Mouse (Mus musculus): ENCODE results near the gene Dennd5a. TPM values are rescaled to one million over a fixed set of nuclear protein-coding genes. Genes with fewer than 3 reads are reported as not detected.

Dennd5a gene
- polyA plus RNA-seq, 1 experiment from 2014 or later = 42.0 TPM

- no peaks in the 10 kb centered on the region for H3K9me3 ChIP-seq
- no peak overlapping the region for H3K9ac ChIP-seq
- 93% methylated on average over 4 of the region's 4 CpGs for WGBS
- no peak overlapping the region for H3K4me3 ChIP-seq
- no peaks in the 10 kb centered on the region for H3K4me1 ChIP-seq
- H3K27ac ChIP-seq = no peak overlapping the region
- ATAC-seq (ENCODE audit: insufficient number of reproducible peaks, insufficient read depth, low FRiP score, low TSS enrichment) = no peak
- no peaks in the 10 kb centered on the region for H3K27me3 ChIP-seq
- peaks cover 54% of the 10 kb centered on the region for H3K36me3 ChIP-seq
- no peak overlapping the region for H3K4me2 ChIP-seq (replicated peaks)
Observed at GRCm38 (mm10) chr7:109922889-109923288, 37.4 kb downstream of the Dennd5a start.

DNA sequence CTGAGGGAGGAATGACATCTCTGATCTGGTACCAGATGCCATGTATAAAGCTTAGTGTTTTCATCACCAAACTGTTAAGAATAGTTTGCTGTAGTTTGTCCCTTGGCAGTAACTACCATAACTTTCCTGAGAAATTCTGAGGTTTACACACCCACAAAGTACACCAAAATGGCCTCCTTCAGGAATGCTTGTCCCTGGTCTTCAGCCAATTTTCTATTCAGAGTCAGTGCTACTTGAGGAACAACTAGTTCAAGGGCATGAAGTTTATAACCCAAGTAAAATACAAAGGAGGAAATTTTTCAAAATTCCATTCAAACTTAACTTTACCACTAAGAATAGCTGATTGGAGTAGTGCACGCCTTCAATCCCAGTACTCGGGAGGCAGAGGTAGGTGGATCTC lies 54.1 kb downstream of the Dennd5a start:
- Histone ChIP-seq H3K9me3 (no peaks in the 10 kb centered on the region), H3K27ac (no peak overlapping the region), H3K27me3 (no peaks in the 10 kb centered on the region), H3K4me2 (replicated peaks) (no peak overlapping the region), H3K36me3 (peaks cover 89% of the 10 kb centered on the region), H3K9ac (no peak overlapping the region), H3K4me3 (no peak overlapping the region), H3K4me1 (no peaks in the 10 kb centered on the region)
- WGBS = 95% methylated on average over 2 of the region's 2 CpGs
- ATAC-seq (ENCODE audit: insufficient number of reproducible peaks, insufficient read depth, low FRiP score, low TSS enrichment) = no peak

DNA sequence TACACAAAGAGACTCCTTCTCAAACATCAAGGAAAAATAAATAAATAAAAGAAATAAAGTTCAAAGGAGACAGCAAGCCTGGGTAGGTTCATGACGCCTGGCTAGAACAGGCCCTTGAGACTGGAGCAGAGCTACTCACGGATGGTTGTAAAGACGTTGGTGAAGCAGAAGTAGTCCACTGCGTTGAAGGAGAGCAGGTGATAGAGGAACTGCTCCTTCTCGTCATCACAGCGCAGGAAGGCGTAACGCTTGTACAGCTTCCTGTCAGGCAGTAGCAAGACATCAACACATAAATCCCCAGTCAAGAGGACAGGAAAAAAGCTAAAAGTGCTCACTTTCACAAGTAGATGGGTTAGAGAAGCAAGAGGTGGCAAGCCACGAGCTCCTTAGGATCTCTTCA lies 59.3 kb downstream of the Dennd5a start:
- no peak for ATAC-seq (ENCODE audit: insufficient number of reproducible peaks, insufficient read depth, low FRiP score, low TSS enrichment)
- Histone ChIP-seq H3K9me3 (no peaks in the 10 kb centered on the region), H3K4me2 (replicated peaks) (no peak overlapping the region), H3K4me1 (no peaks in the 10 kb centered on the region), H3K27me3 (no peaks in the 10 kb centered on the region), H3K27ac (no peak overlapping the region), H3K4me3 (no peak overlapping the region), H3K9ac (no peak overlapping the region), H3K36me3 (peaks cover 97% of the 10 kb centered on the region)
- WGBS = 90% methylated on average over 9 of the region's 9 CpGs

- no peak for ATAC-seq (ENCODE audit: insufficient number of reproducible peaks, insufficient read depth, low FRiP score, low TSS enrichment)
- peaks cover 98% of the 10 kb centered on the region for H3K36me3 ChIP-seq
Observed at GRCm38 (mm10) chr7:109898911-109899310, 61.4 kb downstream of the Dennd5a start.

DNA sequence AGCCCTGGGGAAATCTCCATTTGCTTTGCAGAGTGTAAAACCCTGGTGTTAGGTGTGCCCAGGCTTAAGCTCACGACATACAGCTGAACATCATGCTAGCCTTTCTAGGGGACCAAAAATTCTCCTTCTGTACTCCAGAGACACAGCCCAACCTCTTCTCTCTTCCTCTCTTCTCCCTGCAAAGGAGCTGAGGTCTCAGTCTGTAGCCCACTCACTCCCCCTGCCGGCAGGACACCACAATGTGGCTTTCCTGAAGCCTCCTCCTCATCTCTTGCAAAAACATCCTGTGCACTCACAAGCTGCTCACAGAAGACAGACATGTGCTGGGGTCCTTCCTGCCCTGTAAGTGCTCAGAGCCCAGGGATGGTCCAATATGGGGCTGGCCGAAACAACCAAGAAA lies 67.7 kb downstream of the Dennd5a start:
- H3K9ac ChIP-seq = no peak overlapping the region
- no peak overlapping the region for H3K4me3 ChIP-seq
- ATAC-seq (ENCODE audit: insufficient number of reproducible peaks, insufficient read depth, low FRiP score, low TSS enrichment) = no peak
- 41% methylated on average over 3 of the region's 3 CpGs for WGBS
- H3K4me2 ChIP-seq (replicated peaks) = no peak overlapping the region
- H3K4me1 ChIP-seq = no peaks in the 10 kb centered on the region
- H3K27me3 ChIP-seq = no peaks in the 10 kb centered on the region
- no peaks in the 10 kb centered on the region for H3K9me3 ChIP-seq
- H3K27ac ChIP-seq = no peak overlapping the region
- H3K36me3 ChIP-seq = peaks cover 69% of the 10 kb centered on the region

More at GRCm38 (mm10) chr7:109898911-109899310, 61.4 kb downstream of the Dennd5a start:
- no peak overlapping the region for H3K4me3 ChIP-seq
- H3K9ac ChIP-seq = no peak overlapping the region
- no peaks in the 10 kb centered on the region for H3K4me1 ChIP-seq
- no peaks in the 10 kb centered on the region for H3K9me3 ChIP-seq
- H3K4me2 ChIP-seq (replicated peaks) = no peak overlapping the region
- H3K27me3 ChIP-seq = no peaks in the 10 kb centered on the region
- no peak overlapping the region for H3K27ac ChIP-seq

GRCm38 (mm10) chr7:109891786-109892185 lies 68.5 kb downstream of the Dennd5a start:
- 74% methylated on average over 4 of the region's 4 CpGs for WGBS
- peaks cover 68% of the 10 kb centered on the region for H3K36me3 ChIP-seq

DNA sequence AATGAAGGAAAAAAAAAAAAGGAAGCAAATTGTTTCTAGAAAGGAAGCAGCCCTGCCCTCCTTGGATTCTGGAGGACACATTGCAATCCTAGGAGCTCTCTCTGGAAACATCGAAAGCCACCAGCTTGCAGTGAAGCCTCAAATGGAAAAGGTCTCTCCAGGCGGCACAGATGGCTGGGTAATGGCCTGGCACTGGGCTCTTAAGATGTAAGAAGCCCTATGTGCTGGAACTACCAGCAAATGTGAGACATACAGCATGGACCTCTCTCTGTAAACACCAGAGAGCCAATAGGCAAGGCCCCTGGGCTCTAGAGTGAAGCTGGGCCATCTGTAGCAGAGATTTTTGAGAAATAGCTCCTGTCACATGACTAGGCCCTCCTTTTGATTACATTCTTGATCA lies 70.0 kb downstream of the Dennd5a start:
- Histone ChIP-seq H3K9ac (no peak overlapping the region), H3K4me3 (no peak overlapping the region), H3K27ac (no peak overlapping the region), H3K4me2 (replicated peaks) (no peak overlapping the region), H3K27me3 (no peaks in the 10 kb centered on the region), H3K9me3 (no peaks in the 10 kb centered on the region), H3K36me3 (peaks cover 55% of the 10 kb centered on the region), H3K4me1 (no peaks in the 10 kb centered on the region)
- no peak for ATAC-seq (ENCODE audit: insufficient number of reproducible peaks, insufficient read depth, low FRiP score, low TSS enrichment)
- WGBS = 94% methylated on average over 2 of the region's 2 CpGs

More at GRCm38 (mm10) chr7:109891786-109892185, 68.5 kb downstream of the Dennd5a start:
- H3K4me3 ChIP-seq = no peak overlapping the region
- no peak overlapping the region for H3K9ac ChIP-seq
- no peak overlapping the region for H3K27ac ChIP-seq
- no peaks in the 10 kb centered on the region for H3K9me3 ChIP-seq
- no peaks in the 10 kb centered on the region for H3K27me3 ChIP-seq
- no peak overlapping the region for H3K4me2 ChIP-seq (replicated peaks)
- no peak for ATAC-seq (ENCODE audit: insufficient number of reproducible peaks, insufficient read depth, low FRiP score, low TSS enrichment)
- no peaks in the 10 kb centered on the region for H3K4me1 ChIP-seq

DNA sequence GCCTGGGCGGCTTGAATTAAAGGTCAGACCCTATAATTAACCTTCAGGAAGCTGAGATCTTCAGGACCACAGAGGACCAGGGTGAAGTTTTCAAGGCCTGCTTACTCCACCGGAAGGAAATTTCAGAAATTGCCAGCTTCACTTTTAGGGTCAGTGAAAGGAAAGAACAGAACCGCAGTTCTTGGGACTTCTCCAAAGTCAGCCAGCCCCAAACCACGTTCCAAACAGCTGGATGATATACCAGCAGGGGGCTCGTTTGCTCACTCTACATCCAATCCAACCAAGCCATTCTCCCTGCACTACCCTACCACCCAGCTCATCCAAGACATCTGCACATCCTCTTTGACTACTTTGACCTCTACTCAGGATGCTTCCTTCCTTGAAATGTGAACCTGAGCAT lies 71.0 kb downstream of the Dennd5a start:
- no peak overlapping the region for H3K4me3 ChIP-seq
- peaks cover 45% of the 10 kb centered on the region for H3K36me3 ChIP-seq
- WGBS = 52% methylated on average over 5 of the region's 5 CpGs
- no peaks in the 10 kb centered on the region for H3K27me3 ChIP-seq
- H3K9ac ChIP-seq = no peak overlapping the region
- H3K4me1 ChIP-seq = no peaks in the 10 kb centered on the region
- no peak overlapping the region for H3K4me2 ChIP-seq (replicated peaks)
- H3K27ac ChIP-seq = no peak overlapping the region
- no peak for ATAC-seq (ENCODE audit: insufficient number of reproducible peaks, insufficient read depth, low FRiP score, low TSS enrichment)
- H3K9me3 ChIP-seq = no peaks in the 10 kb centered on the region

DNA sequence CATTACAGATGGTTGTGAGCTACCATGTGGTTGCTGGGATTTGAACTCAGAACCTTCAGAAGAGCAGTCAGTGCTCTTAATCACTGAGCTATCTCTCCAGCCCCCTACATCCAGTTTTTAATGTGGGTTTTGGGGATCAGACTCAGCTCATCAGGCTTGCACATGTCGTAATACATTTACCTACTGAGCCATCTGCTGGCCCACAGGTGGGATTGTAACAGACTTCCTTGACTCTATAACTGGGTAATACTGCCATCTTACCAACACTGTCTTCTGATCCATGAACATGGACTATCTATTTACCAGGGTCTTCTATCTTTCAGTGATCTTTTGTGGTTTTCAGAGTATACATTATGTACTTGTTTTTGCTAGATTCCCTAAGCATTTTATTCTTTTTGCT lies 74.0 kb downstream of the Dennd5a start:
- Histone ChIP-seq H3K27ac (no peak overlapping the region), H3K4me3 (no peak overlapping the region), H3K27me3 (no peaks in the 10 kb centered on the region), H3K4me1 (no peaks in the 10 kb centered on the region), H3K36me3 (peaks cover 25% of the 10 kb centered on the region), H3K9me3 (no peaks in the 10 kb centered on the region), H3K9ac (no peak overlapping the region), H3K4me2 (replicated peaks) (no peak overlapping the region)
- WGBS = 100% methylated on average over 1 of the region's 1 CpGs
- no peak for ATAC-seq (ENCODE audit: insufficient number of reproducible peaks, insufficient read depth, low FRiP score, low TSS enrichment)

DNA sequence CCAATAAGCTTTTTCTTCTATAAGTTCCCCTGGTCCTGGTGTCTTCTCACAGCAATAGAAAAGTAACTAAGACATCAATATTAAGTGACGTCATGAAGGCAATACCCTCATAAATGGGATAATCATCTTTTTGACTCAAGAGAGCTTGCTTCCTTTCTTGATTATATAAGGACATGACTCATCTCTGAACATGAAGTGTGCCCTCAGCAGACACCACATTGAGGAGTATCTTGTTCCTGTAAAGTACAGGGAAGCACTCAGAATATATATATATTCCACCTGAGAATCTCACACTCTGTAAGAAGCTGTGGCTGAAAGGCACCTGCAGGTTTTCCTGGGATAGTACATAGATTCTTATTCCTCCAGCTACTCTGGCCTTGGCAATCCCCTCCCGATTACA lies 77.7 kb downstream of the Dennd5a start:
- Histone ChIP-seq H3K27ac (no peak overlapping the region), H3K4me2 (replicated peaks) (no peak overlapping the region), H3K36me3 (peaks cover 8% of the 10 kb centered on the region), H3K4me1 (no peaks in the 10 kb centered on the region), H3K27me3 (no peaks in the 10 kb centered on the region), H3K9ac (no peak overlapping the region), H3K4me3 (no peak overlapping the region), H3K9me3 (no peaks in the 10 kb centered on the region)
- WGBS = 92% methylated on average over 2 of the region's 2 CpGs
- ATAC-seq (ENCODE audit: insufficient number of reproducible peaks, insufficient read depth, low FRiP score, low TSS enrichment) = no peak

DNA sequence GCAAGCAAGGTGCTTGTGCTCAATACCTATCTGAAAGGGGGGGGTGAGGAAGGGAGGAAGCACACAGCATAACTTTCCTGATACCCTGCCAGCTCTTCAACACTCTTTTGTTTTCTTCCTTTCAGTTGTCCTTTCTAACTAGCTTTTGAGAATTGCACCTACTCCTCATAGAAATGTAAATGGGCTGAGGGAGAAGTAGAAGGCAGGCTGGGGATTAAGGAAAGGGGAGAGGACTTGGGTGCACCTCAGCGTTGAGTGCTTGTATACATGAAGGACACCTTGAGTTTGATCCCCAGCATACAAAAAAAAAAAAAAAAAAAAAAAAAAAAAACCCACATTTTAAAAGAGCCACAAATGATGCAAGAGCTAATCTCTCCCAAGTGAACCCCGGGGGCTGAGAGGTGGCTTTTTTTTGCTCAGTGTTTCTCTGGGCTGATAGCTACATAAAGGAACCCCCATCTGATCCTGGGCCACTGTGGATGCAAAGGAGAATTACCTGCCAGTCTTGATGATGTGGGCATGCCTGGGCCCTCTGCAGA lies 78.6 kb downstream of the Dennd5a start:
- Histone ChIP-seq H3K4me1 (no peaks in the 10 kb centered on the region), H3K36me3 (peaks cover under 1% of the 10 kb centered on the region; the same call in 1 of the 2 replicates), H3K27ac (no peak overlapping the region), H3K27me3 (no peaks in the 10 kb centered on the region), H3K4me2 (replicated peaks) (no peak overlapping the region), H3K9ac (no peak overlapping the region), H3K9me3 (no peaks in the 10 kb centered on the region), H3K4me3 (no peak overlapping the region)
- ATAC-seq (ENCODE audit: insufficient number of reproducible peaks, insufficient read depth, low FRiP score, low TSS enrichment) = no peak
- WGBS = 40% methylated on average over 2 of the region's 2 CpGs

GRCm38 (mm10) chr7:109879158-109879557 lies 81.1 kb downstream of the Dennd5a start:
- no peak overlapping the region for H3K4me2 ChIP-seq (replicated peaks)
- WGBS = 45% methylated on average over 12 of the region's 12 CpGs
- H3K27ac ChIP-seq = no peak overlapping the region
- H3K27me3 ChIP-seq = no peaks in the 10 kb centered on the region
- no peaks in the 10 kb centered on the region for H3K4me1 ChIP-seq
- H3K9ac ChIP-seq = no peak overlapping the region
- no peak for ATAC-seq (ENCODE audit: insufficient number of reproducible peaks, insufficient read depth, low FRiP score, low TSS enrichment)
- H3K4me3 ChIP-seq = no peak overlapping the region
- H3K9me3 ChIP-seq = no peaks in the 10 kb centered on the region
- H3K36me3 ChIP-seq = no peaks in the 10 kb centered on the region

GRCm38 (mm10) chr7:109876085-109876484 lies 84.2 kb downstream of the Dennd5a start:
- WGBS = 70% methylated on average over 8 of the region's 8 CpGs
- Histone ChIP-seq H3K36me3 (no peaks in the 10 kb centered on the region), H3K9me3 (no peaks in the 10 kb centered on the region), H3K4me3 (no peak overlapping the region), H3K4me1 (no peaks in the 10 kb centered on the region), H3K27ac (no peak overlapping the region), H3K9ac (no peak overlapping the region), H3K27me3 (no peaks in the 10 kb centered on the region), H3K4me2 (replicated peaks) (no peak overlapping the region)
- ATAC-seq (ENCODE audit: insufficient number of reproducible peaks, insufficient read depth, low FRiP score, low TSS enrichment) = no peak
